Mouse (Mus musculus) telencephalon, adult 2 months (tissue): Measurements from ENCODE around the gene Lce1m.
"Not testable (repeated sequence)": the region's sequence is repeated elsewhere in the genome, so short reads cannot be mapped to it uniquely, and the experiment has no call there.

ENCODE experiments used
- DNase-seq: peaks from one replicate; pipeline ENCODE4 v3.0.0-alpha.2; 2011; ENCODE audit warnings: low read depth, low spot score

Gene Lce1m

GRCm38 (mm10) chr3:93018960-93019359 lies at the start of gene Lce1m:
Gene Lce1m (minus strand): TSS chr3:93019060.
- no peak for DNase-seq

DNA sequence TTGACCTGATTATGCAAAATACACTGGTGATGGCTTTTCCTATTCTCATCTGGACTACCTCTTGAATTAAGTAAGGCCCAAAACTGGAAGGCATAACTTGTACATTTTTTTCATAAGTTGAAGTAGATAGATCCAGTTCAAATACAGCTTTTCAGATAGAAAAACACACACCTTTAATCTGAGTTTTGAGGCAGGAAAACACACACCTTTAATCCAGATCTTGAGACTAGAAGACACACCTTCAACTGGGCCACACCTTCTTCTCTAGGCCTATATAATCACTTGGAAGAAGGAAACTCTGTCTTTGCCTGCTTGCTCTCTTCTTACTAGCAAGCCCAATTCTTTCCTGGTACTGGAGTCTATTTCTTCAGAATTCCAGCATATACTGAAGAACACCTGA lies 49.7 kb upstream of the Lce1m start, which contains the start of gene Gm4858:
TSS of gene Gm4858 (plus strand) at position 301 of the 400 bp plus-strand sequence.
- not testable (repeated sequence) for DNase-seq

DNA sequence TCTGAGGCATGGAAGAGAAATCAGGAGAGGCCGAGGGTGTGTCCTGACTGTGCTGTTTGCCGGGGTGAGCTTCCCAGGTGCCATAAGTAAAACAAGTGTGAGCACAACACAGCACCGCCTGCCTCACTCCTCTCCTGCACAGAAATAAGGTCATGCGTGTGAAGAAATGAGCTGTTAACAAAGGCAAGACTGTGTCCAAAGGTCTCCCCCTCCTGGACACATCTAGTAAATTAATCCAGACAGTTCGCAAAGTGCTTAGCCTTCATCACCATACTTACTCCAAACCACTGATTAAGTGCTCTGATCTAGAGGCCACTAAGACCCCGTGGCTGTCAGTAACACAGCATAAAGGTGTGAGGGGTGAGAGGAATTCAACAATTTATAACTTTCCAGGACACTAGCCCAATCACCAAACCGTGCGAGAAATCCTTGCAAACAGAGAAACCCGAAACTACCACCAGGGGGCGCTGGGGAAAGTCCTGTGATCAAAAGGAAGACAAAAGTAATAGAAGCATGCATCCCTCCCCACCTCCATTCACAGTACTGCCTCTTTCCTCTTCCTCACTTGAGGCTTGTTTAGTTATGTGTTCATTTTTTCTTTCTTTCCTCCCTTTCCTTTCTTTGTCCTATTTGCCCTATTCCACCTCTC lies 34.1 kb upstream of the Lce1m start:
- DNase-seq: no peak

GRCm38 (mm10) chr3:93050182-93050581 lies 31.3 kb upstream of the Lce1m start:
- no peak for DNase-seq

GRCm38 (mm10) chr3:93031450-93031849 lies 12.6 kb upstream of the Lce1m start:
- DNase-seq: peak; percentile 45

DNA sequence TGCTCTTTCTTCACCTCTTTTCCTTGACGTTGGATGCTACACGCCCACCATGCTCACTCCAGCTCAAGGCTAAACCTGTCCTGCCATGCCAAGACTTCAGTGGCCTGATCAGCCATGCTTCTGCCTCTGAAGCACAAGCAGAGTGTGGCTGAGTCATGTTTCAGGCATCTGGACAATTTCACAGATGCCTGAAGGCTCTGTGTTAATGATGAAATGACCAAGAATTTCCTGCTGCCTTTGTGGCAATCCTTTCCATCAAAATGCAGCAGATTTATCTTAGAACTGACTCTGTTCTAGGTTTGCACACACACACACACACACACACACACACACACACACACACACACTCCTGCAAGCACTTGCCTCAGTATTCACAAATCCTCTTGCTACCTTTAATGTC lies 6.6 kb upstream of the Lce1m start:
- no peak for DNase-seq

- peak; percentile 47 for DNase-seq
Observed at GRCm38 (mm10) chr3:93023411-93024184, 4.7 kb upstream of the Lce1m start.

- DNase-seq: no peak
Observed at GRCm38 (mm10) chr3:93021171-93021570, 2.3 kb upstream of the Lce1m start.

DNA sequence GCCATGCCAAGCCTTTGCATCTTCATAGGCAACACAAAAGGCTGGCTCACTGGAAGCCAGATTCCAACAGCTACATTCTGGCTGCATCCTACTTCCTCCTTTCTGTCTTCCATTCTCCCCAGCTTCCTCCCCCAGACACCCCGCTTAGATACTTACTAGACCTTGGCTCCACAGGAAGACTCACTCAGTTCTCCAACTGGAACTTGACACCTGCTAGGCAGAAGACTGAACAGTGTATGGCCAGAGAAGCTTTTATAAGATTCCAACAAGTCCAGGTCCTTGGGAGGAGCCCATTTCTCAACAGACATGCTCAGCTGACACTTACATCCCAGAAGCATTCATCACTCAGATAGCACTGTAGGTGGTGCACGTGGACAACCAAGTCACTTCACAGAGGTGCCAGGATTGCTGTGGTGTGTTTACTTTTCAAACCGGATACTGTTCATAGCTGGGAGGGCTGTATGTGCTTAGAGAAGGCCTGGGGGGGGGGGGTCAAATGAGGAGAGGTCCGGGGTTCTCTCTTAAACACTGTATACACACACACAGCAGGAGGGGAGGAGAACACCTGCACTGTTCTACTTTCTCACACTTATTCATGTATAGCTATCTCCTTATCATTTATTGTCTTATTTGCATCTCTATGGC lies 3.3 kb downstream of the Lce1m start, which contains the start of gene Crct1:
TSS of gene Crct1 (minus strand) at position 228 of the 645 bp plus-strand sequence.
- DNase-seq: no peak

DNA sequence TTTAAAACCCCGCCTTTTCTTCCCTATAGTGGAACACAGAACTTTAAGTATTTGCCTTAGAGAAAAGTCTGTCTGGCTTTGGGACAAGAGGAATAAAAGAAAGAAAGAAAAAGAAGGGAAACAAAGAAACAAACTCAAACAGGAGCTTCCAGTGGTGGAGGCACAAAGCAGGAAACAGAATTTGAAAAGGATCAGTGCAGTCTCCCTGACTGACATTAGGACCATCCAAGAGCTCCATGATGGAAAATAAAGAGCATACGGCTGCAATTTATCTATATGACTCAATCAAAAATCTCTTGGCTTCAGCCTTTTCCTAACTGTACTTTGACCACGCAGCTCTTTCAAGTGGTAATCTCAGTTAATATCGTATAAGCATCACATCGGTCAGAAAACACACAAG lies 4.0 kb downstream of the Lce1m start:
- DNase-seq: no peak

DNA sequence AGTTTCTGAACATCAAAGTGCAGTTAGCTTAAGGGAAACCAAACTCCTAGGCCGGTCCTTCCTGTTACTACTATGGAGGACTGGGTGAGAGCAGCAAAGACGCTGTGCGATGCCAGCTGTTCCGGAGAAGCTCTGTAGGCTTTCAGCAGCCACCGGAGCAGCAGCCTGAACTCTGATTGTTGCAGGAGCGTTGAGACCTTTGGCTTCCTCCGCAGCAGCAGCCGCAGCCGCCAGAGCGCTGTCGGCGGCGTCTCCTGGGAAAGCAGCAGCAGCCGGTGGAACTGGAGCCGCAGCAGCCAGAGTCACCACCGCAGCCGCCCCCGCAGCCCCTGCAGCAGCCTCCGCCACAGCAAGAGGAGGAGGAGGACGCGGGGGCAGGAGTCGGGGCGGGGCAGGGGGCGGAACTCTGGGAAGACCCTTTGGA lies 4.5 kb downstream of the Lce1m start:
- peak; percentile 21 for DNase-seq

- no peak for DNase-seq
Observed at GRCm38 (mm10) chr3:93002843-93003242, 16.0 kb downstream of the Lce1m start.

DNA sequence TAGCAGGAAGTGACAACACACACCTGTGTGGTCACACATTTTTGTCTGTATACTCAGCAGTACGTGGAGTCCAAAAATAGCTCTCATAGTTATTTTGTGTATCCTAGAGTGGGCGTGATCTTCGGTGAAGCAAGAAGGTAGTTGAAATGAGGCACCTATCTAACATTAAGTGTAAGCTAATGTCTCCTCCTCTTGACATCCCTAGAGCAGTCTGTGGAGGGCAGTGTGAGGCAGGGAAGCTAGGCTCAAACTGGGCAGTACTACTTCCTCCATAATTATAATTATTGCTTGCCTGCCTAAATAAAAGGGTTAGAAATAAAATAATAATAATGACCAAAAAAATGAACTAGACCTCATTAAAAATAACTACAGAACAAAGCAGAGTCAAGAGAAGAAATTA lies 18.2 kb downstream of the Lce1m start:
- no peak for DNase-seq

DNA sequence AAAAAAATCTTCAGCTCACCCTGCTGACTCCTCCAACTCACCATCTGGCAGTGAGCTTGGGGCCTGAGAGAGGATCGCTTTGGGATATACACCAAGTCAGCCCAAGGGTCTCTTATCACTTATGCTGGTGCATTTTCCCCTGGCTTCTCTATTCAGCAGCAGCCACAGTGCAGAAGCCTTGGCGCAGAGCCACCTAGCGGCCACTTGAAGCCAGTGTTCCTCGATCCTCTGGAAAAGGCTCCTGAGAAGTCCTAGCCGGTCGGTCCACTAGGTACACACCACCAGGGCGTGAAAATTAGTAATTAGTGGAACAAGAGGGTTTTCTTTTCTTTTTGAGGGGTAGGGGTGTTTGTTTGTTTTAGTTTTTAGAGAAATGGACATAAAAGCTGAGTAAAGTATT lies 20.2 kb downstream of the Lce1m start:
- DNase-seq: peak; percentile 41

DNA sequence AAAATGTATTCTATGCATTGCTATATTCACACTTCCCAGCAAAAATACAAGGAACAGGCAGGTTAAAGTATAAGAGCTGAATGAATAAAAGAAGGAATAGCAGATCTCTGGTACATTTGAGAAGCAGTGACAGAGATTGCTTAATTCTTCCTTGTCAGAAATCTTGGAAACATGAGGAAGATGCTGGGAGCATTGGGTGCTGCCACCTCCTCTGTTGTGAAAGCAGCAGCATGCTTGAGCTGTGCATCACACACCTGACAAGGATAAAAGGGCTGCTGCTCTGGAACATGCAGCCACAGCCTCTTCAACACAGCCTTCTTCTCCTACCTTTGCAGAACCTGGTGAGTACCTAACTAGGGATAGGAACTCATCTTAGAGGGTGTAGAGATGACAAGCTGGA lies 26.9 kb downstream of the Lce1m start, which contains the start of gene Lce3f:
TSS of gene Lce3f (plus strand) at position 301 of the 400 bp plus-strand sequence.
- DNase-seq: no peak

- DNase-seq: no peak
Observed at GRCm38 (mm10) chr3:92978484-92978883, 40.4 kb downstream of the Lce1m start.
